In genomic region chr2:142870055-142870454, GRCm38 (mm10) we compare ENCODE assay signal across 14 mouse cellular contexts.
"Had no signal": no experiment of that assay in that cellular context is flagged by ENCODE, and none has a peak within 500 bp of the region (broad histone marks: within the 10 kb centered on the region; RNA-seq: fewer than 3 reads in every experiment).

No protein-coding gene starts in this region.

- H3K36me3 ChIP-seq: limb, embryonic 12.5 days; neural tube, embryonic 15.5 days had no signal

- H3K9me3 ChIP-seq: limb, embryonic 12.5 days; midbrain, embryonic 13.5 days; neural tube, embryonic 15.5 days had no signal

- H3K27ac ChIP-seq: limb, embryonic 12.5 days; liver, embryonic 14.5 days; midbrain, embryonic 13.5 days; neural tube, embryonic 15.5 days had no signal

- DNase-seq: kidney, adult 8-10 months; kidney, postnatal 25 days; liver; lung, adult 18-20 months; right cerebral cortex, postnatal 4 days; spleen, adult 18-20 months; thymus, adult 2 months; thymus, postnatal 25 days had no signal

- H3K4me2 ChIP-seq: limb, embryonic 12.5 days; midbrain, embryonic 13.5 days; neural tube, embryonic 15.5 days had no signal

- H3K4me1 ChIP-seq: limb, embryonic 12.5 days; midbrain, embryonic 13.5 days; neural tube, embryonic 15.5 days had no signal

- H3K4me3 ChIP-seq: limb, embryonic 12.5 days; midbrain, embryonic 13.5 days; myocyte; neural tube, embryonic 15.5 days had no signal

- H3K27me3 ChIP-seq: limb, embryonic 12.5 days; midbrain, embryonic 13.5 days; neural tube, embryonic 15.5 days had no signal

- H3K9ac ChIP-seq: limb, embryonic 12.5 days; liver, embryonic 14.5 days; midbrain, embryonic 13.5 days; neural tube, embryonic 15.5 days had no signal

- ATAC-seq: intestine, postnatal 0 days; midbrain, embryonic 13.5 days had no signal
